Mouse (Mus musculus) layer of hippocampus, adult 8-10 months (tissue): ENCODE results near the gene Olfr689. TPM values are rescaled to one million over a fixed set of nuclear protein-coding genes. Genes with fewer than 3 reads are reported as not detected.
"Not testable (repeated sequence)": the region's sequence is repeated elsewhere in the genome, so short reads cannot be mapped to it uniquely, and the experiment has no call there.

ENCODE experiments used
- DNase-seq, 2 experiments: peaks; one replicate each; pipeline ENCODE4 v3.0.0; 2022; ENCODE audit warnings: low spot score in 2 of 2
- total RNA-seq, 4 experiments: library from RNA; stranded (reverse); gene quantifications; 2 replicates each; pipeline ENCODE4 v1.2.4; 2022

Gene Olfr689
- not detected for total RNA-seq

- no peak for DNase-seq
These were observed at the start of gene Olfr689 for GRCm38 (mm10) chr7:105310865-105311264. TSS of gene Olfr689 (plus strand) at chr7:105311165.

- no peak for DNase-seq
These were observed 38.5 kb upstream of the Olfr689 start for GRCm38 (mm10) chr7:105272426-105272825.

- no peak for DNase-seq
These were observed 23.2 kb upstream of the Olfr689 start, which contains the start of gene Olfr688 for GRCm38 (mm10) chr7:105287795-105288194. TSS of gene Olfr688 (plus strand) at chr7:105288095.

GRCm38 (mm10) chr7:105290051-105290450 lies 20.9 kb upstream of the Olfr689 start:
- DNase-seq: no peak

GRCm38 (mm10) chr7:105325302-105325701 lies 14.3 kb downstream of the Olfr689 start:
- DNase-seq: no peak

GRCm38 (mm10) chr7:105334004-105334403 lies 23.0 kb downstream of the Olfr689 start, which contains the start of gene Olfr690:
TSS of gene Olfr690 (minus strand) at chr7:105334104.
- DNase-seq: no peak

- no peak for DNase-seq
These were observed 31.2 kb downstream of the Olfr689 start, which contains the start of gene Olfr691 for GRCm38 (mm10) chr7:105342170-105342569. TSS of gene Olfr691 (minus strand) at chr7:105342270.

- no peak for DNase-seq
These were observed 31.8 kb downstream of the Olfr689 start for GRCm38 (mm10) chr7:105342752-105343151.

GRCm38 (mm10) chr7:105356064-105356463 lies 45.1 kb downstream of the Olfr689 start:
- DNase-seq: not testable (repeated sequence)

- DNase-seq: not testable (repeated sequence)
These were observed 45.5 kb downstream of the Olfr689 start for GRCm38 (mm10) chr7:105356487-105356886.

- no peak for DNase-seq
These were observed 50.7 kb downstream of the Olfr689 start for GRCm38 (mm10) chr7:105361713-105362112.

- no peak for DNase-seq
These were observed 56.3 kb downstream of the Olfr689 start for GRCm38 (mm10) chr7:105367268-105367667.

GRCm38 (mm10) chr7:105367930-105368329 lies 57.0 kb downstream of the Olfr689 start, which contains the start of gene Olfr692:
TSS of gene Olfr692 (plus strand) at chr7:105368230.
- no peak for DNase-seq

- no peak for DNase-seq
These were observed 57.6 kb downstream of the Olfr689 start for GRCm38 (mm10) chr7:105368521-105368920.

Other genes with a start within 250 kb of the Olfr689 start
- gene Olfr678, start 246.7 kb upstream of the Olfr689 start, total RNA-seq: not detected
- not detected for gene Olfr679, start 230.0 kb upstream of the Olfr689 start, total RNA-seq
- not detected for gene Olfr680-ps1, start 218.3 kb upstream of the Olfr689 start, total RNA-seq
- not detected for gene Olfr681, start 194.3 kb upstream of the Olfr689 start, total RNA-seq
- not detected for gene Olfr683, start 164.2 kb upstream of the Olfr689 start, total RNA-seq
- gene Olfr684, start 147.5 kb upstream of the Olfr689 start, total RNA-seq: not detected
- not detected for gene Olfr685, start 125.2 kb upstream of the Olfr689 start, total RNA-seq
- gene Olfr686, start 103.7 kb upstream of the Olfr689 start, total RNA-seq: not detected
- gene Olfr688, start 23.1 kb upstream of the Olfr689 start, total RNA-seq: not detected
- gene Olfr690, start 22.9 kb downstream of the Olfr689 start, total RNA-seq: 1 to 10 TPM in 1 of 4 experiments, under 1 TPM in 3; 0.39 to 2.0 (median 0.68) TPM
- gene Olfr691, start 31.1 kb downstream of the Olfr689 start, total RNA-seq: 1 to 10 TPM in 1 of 4 experiments, under 1 TPM in 3; 0.31 to 1.0 (median 0.62) TPM
- not detected for gene Olfr692, start 57.1 kb downstream of the Olfr689 start, total RNA-seq
- gene Gm5901, start 63.9 kb downstream of the Olfr689 start, total RNA-seq: not detected
- 10 to 100 TPM; 53.0 to 63.3 (median 60.1) TPM for gene Fam160a2, start 88.9 kb downstream of the Olfr689 start, total RNA-seq
- gene Cnga4, start 93.4 kb downstream of the Olfr689 start, total RNA-seq: 1 to 10 TPM in 1 of 4 experiments, under 1 TPM in 3; 0.54 to 1.1 (median 0.76) TPM
- gene Cckbr, start 114.6 kb downstream of the Olfr689 start, total RNA-seq: 10 to 100 TPM in 1 of 4 experiments, 1 to 10 TPM in 3; 8.6 to 10.8 (median 9.4) TPM
- gene Cavin3, start 171.1 kb downstream of the Olfr689 start, total RNA-seq: 10 to 100 TPM; 11.0 to 14.1 (median 12.4) TPM
- gene Smpd1, start 243.2 kb downstream of the Olfr689 start, total RNA-seq: 10 to 100 TPM; 82.2 to 87.5 (median 85.0) TPM